Mouse (Mus musculus) cerebellum, adult 2 months (tissue): ENCODE data around the gene 1700029F12Rik.

ENCODE experiments used
- CTCF ChIP-seq: fragments of 200-500 bp; IDR thresholded peaks from 2 replicates; pipeline ENCODE4 v1.5.1; 2011; ENCODE audit warnings: low read depth, mild to moderate bottlenecking, control low read depth, low read length, moderate library complexity, borderline replicate concordance; ENCODE audit not compliant: insufficient read depth
- POLR2A ChIP-seq: fragments of 200-500 bp; IDR thresholded peaks from 2 replicates; pipeline ENCODE4 v1.6.1; 2011; ENCODE audit warnings: low read length, control low read depth, borderline replicate concordance; ENCODE audit not compliant: insufficient read depth

GRCm38 (mm10) chr13:96995243-96995642, 38.9 kb downstream of the 1700029F12Rik start:
- TF ChIP-seq CTCF: no peak
- TF ChIP-seq POLR2A: no peak
